Mouse (Mus musculus): ENCODE measurements at regions not wholly inside any gene's neighbourhood (a gene's known extent, or its start where the extent isn't known, plus 50 kb on each side); places are given as distances from the start of the nearest gene placed in this dataset.

GRCm38 (mm10) chr3:38299898-38300751 lies 184.5 kb downstream of the Ankrd50 start:
- WGBS: 73% methylated on average over 11 of the region's 11 CpGs
- Histone ChIP-seq H3K27me3 (ENCODE audit: insufficient read depth, poor library complexity, severe bottlenecking) (no peaks in the 10 kb centered on the region), H3K27ac (peak overlapping the region; percentile 54), H3K4me1 (replicated peaks) (peaks cover 19% of the 10 kb centered on the region), H3K9me3 (0 out of 2 replicates have a peak, but pooled peaks cover 5% of the 10 kb centered on the region), H3K36me3 (no peaks in the 10 kb centered on the region), H3K4me3 (no peak overlapping the region)
- no peak for DNase-seq (ENCODE audit: low spot score)

GRCm38 (mm10) chr3:38299236-38299897 lies 185.3 kb downstream of the Ankrd50 start:
- 21% methylated on average over 2 of the region's 2 CpGs for WGBS
- peak overlapping the region; percentile 54 for H3K27ac ChIP-seq
- DNase-seq (ENCODE audit: low spot score): no peak
- H3K27me3 ChIP-seq (ENCODE audit: insufficient read depth, poor library complexity, severe bottlenecking): no peaks in the 10 kb centered on the region
- H3K36me3 ChIP-seq: no peaks in the 10 kb centered on the region
- H3K4me3 ChIP-seq: no peak overlapping the region
- peaks cover 19% of the 10 kb centered on the region for H3K4me1 ChIP-seq (replicated peaks)
- 0 out of 2 replicates have a peak, but pooled peaks cover 5% of the 10 kb centered on the region for H3K9me3 ChIP-seq

GRCm38 (mm10) chr3:38297499-38297898 lies 187.1 kb downstream of the Ankrd50 start:
- no peak for DNase-seq (ENCODE audit: low spot score)
- 66% methylated on average over 2 of the region's 2 CpGs for WGBS
- H3K36me3 ChIP-seq: no peaks in the 10 kb centered on the region

GRCm38 (mm10) chr3:38289062-38289461 lies 195.6 kb downstream of the Ankrd50 start:
- no peak for DNase-seq (ENCODE audit: low spot score)
- Histone ChIP-seq H3K9me3 (peaks cover 7% of the 10 kb centered on the region; the same call in 1 of the 2 replicates), H3K4me1 (replicated peaks) (0 out of 2 replicates have a peak, but pooled peaks cover 9% of the 10 kb centered on the region), H3K27ac (no peak overlapping the region), H3K36me3 (no peaks in the 10 kb centered on the region), H3K4me3 (no peak overlapping the region), H3K27me3 (ENCODE audit: insufficient read depth, poor library complexity, severe bottlenecking) (no peaks in the 10 kb centered on the region)
- 21% methylated on average over 3 of the region's 3 CpGs for WGBS

More at GRCm38 (mm10) chr3:38297499-38297898, 187.1 kb downstream of the Ankrd50 start:
- no peak overlapping the region for H3K27ac ChIP-seq
- no peaks in the 10 kb centered on the region for H3K27me3 ChIP-seq (ENCODE audit: insufficient read depth, poor library complexity, severe bottlenecking)
- H3K4me1 ChIP-seq (replicated peaks): peaks cover 19% of the 10 kb centered on the region
- no peaks in the 10 kb centered on the region for H3K9me3 ChIP-seq
- no peak overlapping the region for H3K4me3 ChIP-seq

- no peaks in the 10 kb centered on the region for H3K36me3 ChIP-seq
- H3K4me3 ChIP-seq: no peak overlapping the region
- no peaks in the 10 kb centered on the region for H3K27me3 ChIP-seq (ENCODE audit: insufficient read depth, poor library complexity, severe bottlenecking)
- peaks cover 7% of the 10 kb centered on the region; the same call in 1 of the 2 replicates for H3K9me3 ChIP-seq
- no peak for DNase-seq (ENCODE audit: low spot score)
- H3K27ac ChIP-seq: peak overlapping the region; percentile 35
- whole genome bisulfite sequencing: 52% methylated on average over 11 of the region's 11 CpGs
- H3K4me1 ChIP-seq (replicated peaks): peaks cover 12% of the 10 kb centered on the region; the same call in 1 of the 2 replicates
Measured at GRCm38 (mm10) chr3:38283687-38284124, 200.9 kb downstream of the Ankrd50 start.

- Histone ChIP-seq H3K36me3 (no peaks in the 10 kb centered on the region), H3K4me1 (replicated peaks) (peaks cover 12% of the 10 kb centered on the region; the same call in 1 of the 2 replicates), H3K4me3 (no peak overlapping the region), H3K27ac (no peak overlapping the region), H3K27me3 (ENCODE audit: insufficient read depth, poor library complexity, severe bottlenecking) (no peaks in the 10 kb centered on the region), H3K9me3 (peaks cover 7% of the 10 kb centered on the region; the same call in 1 of the 2 replicates)
- WGBS: 89% methylated on average over 4 of the region's 4 CpGs
- DNase-seq (ENCODE audit: low spot score): no peak
Measured at GRCm38 (mm10) chr3:38282891-38283290, 201.8 kb downstream of the Ankrd50 start.

GRCm38 (mm10) chr3:38281683-38282082 lies 203.0 kb downstream of the Ankrd50 start:
- no peaks in the 10 kb centered on the region for H3K27me3 ChIP-seq (ENCODE audit: insufficient read depth, poor library complexity, severe bottlenecking)
- H3K36me3 ChIP-seq: no peaks in the 10 kb centered on the region
- H3K27ac ChIP-seq: no peak overlapping the region
- H3K9me3 ChIP-seq: peaks cover 5% of the 10 kb centered on the region; the same call in 1 of the 2 replicates
- 63% methylated on average over 4 of the region's 4 CpGs for WGBS
- no peak overlapping the region for H3K4me3 ChIP-seq
- no peak for DNase-seq (ENCODE audit: low spot score)
- peaks cover 12% of the 10 kb centered on the region; the same call in 1 of the 2 replicates for H3K4me1 ChIP-seq (replicated peaks)

- DNase-seq (ENCODE audit: low spot score): no peak
Measured at GRCm38 (mm10) chr3:38280876-38281275, 203.8 kb downstream of the Ankrd50 start.

GRCm38 (mm10) chr3:38280105-38280504 lies 204.5 kb downstream of the Ankrd50 start:
- no peak for DNase-seq (ENCODE audit: low spot score)
- 93% methylated on average over 3 of the region's 3 CpGs for WGBS

More at GRCm38 (mm10) chr3:38280876-38281275, 203.8 kb downstream of the Ankrd50 start:
- Histone ChIP-seq H3K4me1 (replicated peaks) (peaks cover 12% of the 10 kb centered on the region; the same call in 1 of the 2 replicates), H3K27me3 (ENCODE audit: insufficient read depth, poor library complexity, severe bottlenecking) (no peaks in the 10 kb centered on the region), H3K27ac (no peak overlapping the region), H3K4me3 (no peak overlapping the region), H3K9me3 (no peaks in the 10 kb centered on the region), H3K36me3 (no peaks in the 10 kb centered on the region)
- 89% methylated on average over 6 of the region's 6 CpGs for WGBS

GRCm38 (mm10) chr3:38276948-38277504 lies 207.6 kb downstream of the Ankrd50 start:
- no peaks in the 10 kb centered on the region for H3K36me3 ChIP-seq
- peaks cover 14% of the 10 kb centered on the region for H3K4me1 ChIP-seq (replicated peaks)
- H3K9me3 ChIP-seq: no peaks in the 10 kb centered on the region
- no peaks in the 10 kb centered on the region for H3K27me3 ChIP-seq (ENCODE audit: insufficient read depth, poor library complexity, severe bottlenecking)
- no peak overlapping the region for H3K4me3 ChIP-seq
- WGBS: 90% methylated on average over 1 of the region's 1 CpGs
- no peak for DNase-seq (ENCODE audit: low spot score)
- H3K27ac ChIP-seq: no peak overlapping the region

More at GRCm38 (mm10) chr3:38280105-38280504, 204.5 kb downstream of the Ankrd50 start:
- Histone ChIP-seq H3K27ac (no peak overlapping the region), H3K4me1 (replicated peaks) (peaks cover 18% of the 10 kb centered on the region), H3K4me3 (no peak overlapping the region), H3K27me3 (ENCODE audit: insufficient read depth, poor library complexity, severe bottlenecking) (no peaks in the 10 kb centered on the region), H3K36me3 (no peaks in the 10 kb centered on the region), H3K9me3 (no peaks in the 10 kb centered on the region)

GRCm38 (mm10) chr3:38275321-38275720 lies 209.3 kb downstream of the Ankrd50 start:
- Histone ChIP-seq H3K27me3 (ENCODE audit: insufficient read depth, poor library complexity, severe bottlenecking) (no peaks in the 10 kb centered on the region), H3K9me3 (no peaks in the 10 kb centered on the region), H3K4me1 (replicated peaks) (peaks cover 12% of the 10 kb centered on the region), H3K4me3 (no peak overlapping the region), H3K36me3 (no peaks in the 10 kb centered on the region), H3K27ac (no peak overlapping the region)
- 52% methylated on average over 2 of the region's 2 CpGs for WGBS
- peak; percentile 37 for DNase-seq (ENCODE audit: low spot score)

- DNase-seq (ENCODE audit: low spot score): no peak
- WGBS: 66% methylated on average over 6 of the region's 6 CpGs
- Histone ChIP-seq H3K27ac (no peak overlapping the region), H3K36me3 (no peaks in the 10 kb centered on the region), H3K4me3 (no peak overlapping the region), H3K27me3 (ENCODE audit: insufficient read depth, poor library complexity, severe bottlenecking) (no peaks in the 10 kb centered on the region), H3K4me1 (replicated peaks) (peaks cover 12% of the 10 kb centered on the region), H3K9me3 (peaks cover 2% of the 10 kb centered on the region; the same call in 1 of the 2 replicates)
Measured at GRCm38 (mm10) chr3:38270742-38271141, 213.9 kb downstream of the Ankrd50 start.
